Mouse (Mus musculus): ENCODE measurements around the gene Ptk7. TPM values are rescaled to one million over a fixed set of nuclear protein-coding genes. Genes with fewer than 3 reads are reported as not detected.

Ptk7 gene
- polyA plus RNA-seq, 1 experiment from 2014 or later: 93.9 TPM

- no peaks in the 10 kb centered on the region for H3K9me3 ChIP-seq (replicated peaks; ENCODE audit: control insufficient read depth, low read length)
- H3K36me3 ChIP-seq (ENCODE audit: control insufficient read depth, insufficient read depth, low read length): no peaks in the 10 kb centered on the region
- 97% methylated on average over 4 of the region's 4 CpGs for WGBS
- no peak overlapping the region for H3K27ac ChIP-seq (ENCODE audit: low read length)
- H3K4me2 ChIP-seq (ENCODE audit: low read depth, low read length): no peak overlapping the region
- ATAC-seq (ENCODE audit: insufficient read depth, low FRiP score): no peak
- no peak overlapping the region for H3K9ac ChIP-seq (ENCODE audit: low read length)
- H3K4me1 ChIP-seq (ENCODE audit: control insufficient read depth, insufficient read depth, low read length): peaks cover 12% of the 10 kb centered on the region
- H3K4me3 ChIP-seq (replicated peaks; ENCODE audit: low read length): no peak overlapping the region
- H3K27me3 ChIP-seq (ENCODE audit: control insufficient read depth, insufficient read depth, low read length): no peaks in the 10 kb centered on the region
Measured at GRCm38 (mm10) chr17:46603229-46603628, 26.1 kb downstream of the Ptk7 start.

- H3K27me3 ChIP-seq (ENCODE audit: control insufficient read depth, insufficient read depth, low read length): no peaks in the 10 kb centered on the region
- no peak overlapping the region for H3K4me3 ChIP-seq (replicated peaks; ENCODE audit: low read length)
- H3K9me3 ChIP-seq (replicated peaks; ENCODE audit: control insufficient read depth, low read length): no peaks in the 10 kb centered on the region
- H3K27ac ChIP-seq (ENCODE audit: low read length): peak overlapping the region; percentile 52; the same call in 1 of the 2 replicates
- H3K4me1 ChIP-seq (ENCODE audit: control insufficient read depth, insufficient read depth, low read length): peaks cover 12% of the 10 kb centered on the region
- H3K4me2 ChIP-seq (ENCODE audit: low read depth, low read length): no peak overlapping the region
- 0 out of 2 replicates have a peak, but pooled peaks have one; percentile 22 for ATAC-seq (ENCODE audit: insufficient read depth, low FRiP score)
- H3K9ac ChIP-seq (ENCODE audit: low read length): no peak overlapping the region
- H3K36me3 ChIP-seq (ENCODE audit: control insufficient read depth, insufficient read depth, low read length): no peaks in the 10 kb centered on the region
- WGBS: 49% methylated on average over 9 of the region's 9 CpGs
Measured at GRCm38 (mm10) chr17:46602212-46602611, 27.1 kb downstream of the Ptk7 start.

- WGBS: 94% methylated on average over 2 of the region's 2 CpGs
- no peak for ATAC-seq (ENCODE audit: insufficient read depth, low FRiP score)
- Histone ChIP-seq H3K4me2 (ENCODE audit: low read depth, low read length) (no peak overlapping the region), H3K9me3 (replicated peaks; ENCODE audit: control insufficient read depth, low read length) (no peaks in the 10 kb centered on the region), H3K27me3 (ENCODE audit: control insufficient read depth, insufficient read depth, low read length) (no peaks in the 10 kb centered on the region), H3K36me3 (ENCODE audit: control insufficient read depth, insufficient read depth, low read length) (no peaks in the 10 kb centered on the region), H3K27ac (ENCODE audit: low read length) (no peak overlapping the region), H3K9ac (ENCODE audit: low read length) (no peak overlapping the region), H3K4me1 (ENCODE audit: control insufficient read depth, insufficient read depth, low read length) (peaks cover 11% of the 10 kb centered on the region), H3K4me3 (replicated peaks; ENCODE audit: low read length) (no peak overlapping the region)
Measured at GRCm38 (mm10) chr17:46600569-46600968, 28.7 kb downstream of the Ptk7 start.

- Histone ChIP-seq H3K36me3 (ENCODE audit: control insufficient read depth, insufficient read depth, low read length) (no peaks in the 10 kb centered on the region), H3K27me3 (ENCODE audit: control insufficient read depth, insufficient read depth, low read length) (no peaks in the 10 kb centered on the region), H3K9me3 (replicated peaks; ENCODE audit: control insufficient read depth, low read length) (no peaks in the 10 kb centered on the region), H3K4me3 (replicated peaks; ENCODE audit: low read length) (no peak overlapping the region), H3K4me2 (ENCODE audit: low read depth, low read length) (no peak overlapping the region), H3K27ac (ENCODE audit: low read length) (no peak overlapping the region), H3K9ac (ENCODE audit: low read length) (no peak overlapping the region), H3K4me1 (ENCODE audit: control insufficient read depth, insufficient read depth, low read length) (peaks cover 14% of the 10 kb centered on the region)
- ATAC-seq (ENCODE audit: insufficient read depth, low FRiP score): no peak
- 84% methylated on average over 4 of the region's 4 CpGs for WGBS
Measured at GRCm38 (mm10) chr17:46598963-46599362, 30.3 kb downstream of the Ptk7 start.

- ATAC-seq (ENCODE audit: insufficient read depth, low FRiP score): no peak
- Histone ChIP-seq H3K27me3 (ENCODE audit: control insufficient read depth, insufficient read depth, low read length) (no peaks in the 10 kb centered on the region), H3K4me2 (ENCODE audit: low read depth, low read length) (no peak overlapping the region), H3K9me3 (replicated peaks; ENCODE audit: control insufficient read depth, low read length) (no peaks in the 10 kb centered on the region), H3K4me1 (ENCODE audit: control insufficient read depth, insufficient read depth, low read length) (peaks cover 21% of the 10 kb centered on the region), H3K4me3 (replicated peaks; ENCODE audit: low read length) (no peak overlapping the region), H3K9ac (ENCODE audit: low read length) (no peak overlapping the region), H3K36me3 (ENCODE audit: control insufficient read depth, insufficient read depth, low read length) (no peaks in the 10 kb centered on the region), H3K27ac (ENCODE audit: low read length) (no peak overlapping the region)
- WGBS: 81% methylated on average over 11 of the region's 11 CpGs
Measured at GRCm38 (mm10) chr17:46597956-46598355, 31.3 kb downstream of the Ptk7 start.

- peak overlapping the region; percentile 51; the same call in 1 of the 2 replicates for H3K27ac ChIP-seq (ENCODE audit: low read length)
- no peaks in the 10 kb centered on the region for H3K9me3 ChIP-seq (replicated peaks; ENCODE audit: control insufficient read depth, low read length)
- H3K4me3 ChIP-seq (replicated peaks; ENCODE audit: low read length): no peak overlapping the region
- H3K36me3 ChIP-seq (ENCODE audit: control insufficient read depth, insufficient read depth, low read length): no peaks in the 10 kb centered on the region
- no peak for ATAC-seq (ENCODE audit: insufficient read depth, low FRiP score)
- H3K4me1 ChIP-seq (ENCODE audit: control insufficient read depth, insufficient read depth, low read length): peaks cover 26% of the 10 kb centered on the region
- H3K4me2 ChIP-seq (ENCODE audit: low read depth, low read length): no peak overlapping the region
- WGBS: 86% methylated on average over 6 of the region's 6 CpGs
- no peak overlapping the region for H3K9ac ChIP-seq (ENCODE audit: low read length)
- H3K27me3 ChIP-seq (ENCODE audit: control insufficient read depth, insufficient read depth, low read length): no peaks in the 10 kb centered on the region
Measured at GRCm38 (mm10) chr17:46595336-46595735, 34.0 kb downstream of the Ptk7 start.

- H3K27ac ChIP-seq (ENCODE audit: low read length): peak overlapping the region; percentile 51
- 35% methylated on average over 9 of the region's 9 CpGs for WGBS
- no peak overlapping the region for H3K4me2 ChIP-seq (ENCODE audit: low read depth, low read length)
- no peak overlapping the region for H3K4me3 ChIP-seq (replicated peaks; ENCODE audit: low read length)
- ATAC-seq (ENCODE audit: insufficient read depth, low FRiP score): peak; percentile 14; the same call in 1 of the 2 replicates
- no peaks in the 10 kb centered on the region for H3K27me3 ChIP-seq (ENCODE audit: control insufficient read depth, insufficient read depth, low read length)
- no peaks in the 10 kb centered on the region for H3K9me3 ChIP-seq (replicated peaks; ENCODE audit: control insufficient read depth, low read length)
- H3K4me1 ChIP-seq (ENCODE audit: control insufficient read depth, insufficient read depth, low read length): peaks cover 26% of the 10 kb centered on the region
- peak overlapping the region; percentile 48 for H3K9ac ChIP-seq (ENCODE audit: low read length)
- H3K36me3 ChIP-seq (ENCODE audit: control insufficient read depth, insufficient read depth, low read length): no peaks in the 10 kb centered on the region
Measured at GRCm38 (mm10) chr17:46594606-46595005, 34.7 kb downstream of the Ptk7 start.

- 0 out of 2 replicates have a peak, but pooled peaks have one; percentile 18 for ATAC-seq (ENCODE audit: insufficient read depth, low FRiP score)
- Histone ChIP-seq H3K27me3 (ENCODE audit: control insufficient read depth, insufficient read depth, low read length) (no peaks in the 10 kb centered on the region), H3K4me2 (ENCODE audit: low read depth, low read length) (no peak overlapping the region), H3K36me3 (ENCODE audit: control insufficient read depth, insufficient read depth, low read length) (no peaks in the 10 kb centered on the region), H3K9me3 (replicated peaks; ENCODE audit: control insufficient read depth, low read length) (no peaks in the 10 kb centered on the region), H3K4me1 (ENCODE audit: control insufficient read depth, insufficient read depth, low read length) (peaks cover 26% of the 10 kb centered on the region), H3K9ac (ENCODE audit: low read length) (no peak overlapping the region), H3K27ac (ENCODE audit: low read length) (peak overlapping the region; percentile 71), H3K4me3 (replicated peaks; ENCODE audit: low read length) (no peak overlapping the region)
- 73% methylated on average over 4 of the region's 4 CpGs for WGBS
Measured at GRCm38 (mm10) chr17:46593124-46593523, 36.2 kb downstream of the Ptk7 start.

GRCm38 (mm10) chr17:46591406-46591805 is 37.9 kb downstream of the Ptk7 start:
- Histone ChIP-seq H3K27me3 (ENCODE audit: control insufficient read depth, insufficient read depth, low read length) (no peaks in the 10 kb centered on the region), H3K4me1 (ENCODE audit: control insufficient read depth, insufficient read depth, low read length) (peaks cover 26% of the 10 kb centered on the region), H3K4me3 (replicated peaks; ENCODE audit: low read length) (no peak overlapping the region), H3K4me2 (ENCODE audit: low read depth, low read length) (no peak overlapping the region), H3K9me3 (replicated peaks; ENCODE audit: control insufficient read depth, low read length) (no peaks in the 10 kb centered on the region), H3K9ac (ENCODE audit: low read length) (no peak overlapping the region), H3K27ac (ENCODE audit: low read length) (peak overlapping the region; percentile 53; the same call in 1 of the 2 replicates), H3K36me3 (ENCODE audit: control insufficient read depth, insufficient read depth, low read length) (peaks cover 7% of the 10 kb centered on the region; the same call in 1 of the 2 replicates)
- 71% methylated on average over 19 of the region's 19 CpGs for WGBS
- no peak for ATAC-seq (ENCODE audit: insufficient read depth, low FRiP score)
